Comparison of ENCODE assay signal across 1 mouse cellular context in genomic region chr8:72218781-72219540, GRCm38 (mm10).
TF ChIP-seq lines count a peak whose summit lies in the region.

No protein-coding gene starts in this region.

TF ChIP-seq in MEL, 35 proteins besides CTCF, POLR2A, EP300 and RAD21:
- TF ChIP-seq E2F4 (IDR thresholded peaks at IDR 0.05; ENCODE audit: borderline replicate concordance, low read depth, low read length) (no peak), MXI1 (IDR thresholded peaks at IDR 0.05; ENCODE audit: low read depth, low read length) (peak; percentile 29; the same call in 1 of the 2 replicates)
